Mouse (Mus musculus): Measurements from ENCODE around the gene Ppp1r15b. TPM values are rescaled to one million over a fixed set of nuclear protein-coding genes. Genes with fewer than 3 reads are reported as not detected.

Ppp1r15b gene
- total RNA-seq, 1 experiment, result 97.0 TPM

DNA sequence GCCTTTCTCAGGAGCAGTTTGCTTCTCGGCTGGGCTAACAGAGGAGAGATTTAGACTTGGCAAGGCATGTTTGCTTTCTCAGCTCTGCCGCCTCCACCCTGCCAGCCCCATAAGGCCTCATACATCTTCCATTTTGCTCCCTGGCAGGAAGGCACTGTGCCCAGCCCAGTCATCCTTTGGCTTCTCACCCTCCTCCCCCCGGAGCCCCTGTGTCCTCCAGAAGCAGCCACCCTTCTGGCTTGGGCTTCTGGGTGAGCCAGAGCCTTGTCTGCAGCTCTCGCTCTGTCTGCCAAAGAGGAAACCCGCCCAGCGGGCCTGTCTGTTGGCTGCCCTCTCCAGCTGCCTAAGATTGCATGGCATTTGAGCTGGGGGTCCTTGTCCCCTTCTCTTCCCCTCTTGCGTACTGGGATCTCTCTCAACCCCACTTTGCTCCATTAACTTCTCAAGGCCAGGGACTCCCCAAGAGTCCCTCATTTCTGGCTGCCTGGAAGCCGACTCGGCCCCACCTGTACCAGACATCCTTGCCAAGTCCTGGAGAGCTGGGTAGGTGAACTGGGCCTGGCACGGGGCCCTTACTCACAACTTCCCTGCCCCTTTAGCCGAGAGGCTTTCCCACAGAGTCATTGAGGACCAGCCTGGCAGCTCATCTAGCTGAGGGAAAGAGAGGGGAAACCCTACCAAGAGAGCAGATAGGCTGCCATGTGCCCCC is 47.9 kb downstream of the Ppp1r15b start:
- H3K4me1 ChIP-seq (ENCODE audit: control insufficient read depth in 2 of 2, insufficient read depth in 2 of 2, low read length in 2 of 2, poor library complexity in 1 of 2), result peaks cover 0 to 5% of the 10 kb centered on the region in 2 experiments; a peak in 2 of 4 replicates
- in situ Hi-C loops (cut with MboI; ENCODE audit: low sequenced_read_pairs in 2 of 2, unreplicated experiment in 2 of 2), result loop anchor here in 1 of 2 experiments (10.0 kb wide), 1 partner anchor 176 kb away; the partner anchor contains the start of gene Ren1
- H3K36me3 ChIP-seq (ENCODE audit: control insufficient read depth, insufficient read depth, low read length, poor library complexity, severe bottlenecking), result no peaks in the 10 kb centered on the region
- H3K9ac ChIP-seq (ENCODE audit: insufficient read depth, low read depth, low read length, poor library complexity, severe bottlenecking), result no peak overlapping the region
- no peak overlapping the region for H3K4me3 ChIP-seq (ENCODE audit: insufficient read depth in 1 of 2, low read depth in 1 of 2, low read length in 2 of 2, poor library complexity in 1 of 2, severe bottlenecking in 1 of 2)
- no peak for DNase-seq (ENCODE audit: low read depth, low spot score)
- no peak for TF ChIP-seq ZNF384 (IDR thresholded peaks at IDR 0.05; ENCODE audit: low read depth, low read length)
- H3K27ac ChIP-seq (ENCODE audit: insufficient read depth, low read depth, low read length, poor library complexity, severe bottlenecking), result no peak overlapping the region
- no peaks in the 10 kb centered on the region for H3K9me3 ChIP-seq (ENCODE audit: control insufficient read depth, insufficient read depth, low read depth, low read length)

DNA sequence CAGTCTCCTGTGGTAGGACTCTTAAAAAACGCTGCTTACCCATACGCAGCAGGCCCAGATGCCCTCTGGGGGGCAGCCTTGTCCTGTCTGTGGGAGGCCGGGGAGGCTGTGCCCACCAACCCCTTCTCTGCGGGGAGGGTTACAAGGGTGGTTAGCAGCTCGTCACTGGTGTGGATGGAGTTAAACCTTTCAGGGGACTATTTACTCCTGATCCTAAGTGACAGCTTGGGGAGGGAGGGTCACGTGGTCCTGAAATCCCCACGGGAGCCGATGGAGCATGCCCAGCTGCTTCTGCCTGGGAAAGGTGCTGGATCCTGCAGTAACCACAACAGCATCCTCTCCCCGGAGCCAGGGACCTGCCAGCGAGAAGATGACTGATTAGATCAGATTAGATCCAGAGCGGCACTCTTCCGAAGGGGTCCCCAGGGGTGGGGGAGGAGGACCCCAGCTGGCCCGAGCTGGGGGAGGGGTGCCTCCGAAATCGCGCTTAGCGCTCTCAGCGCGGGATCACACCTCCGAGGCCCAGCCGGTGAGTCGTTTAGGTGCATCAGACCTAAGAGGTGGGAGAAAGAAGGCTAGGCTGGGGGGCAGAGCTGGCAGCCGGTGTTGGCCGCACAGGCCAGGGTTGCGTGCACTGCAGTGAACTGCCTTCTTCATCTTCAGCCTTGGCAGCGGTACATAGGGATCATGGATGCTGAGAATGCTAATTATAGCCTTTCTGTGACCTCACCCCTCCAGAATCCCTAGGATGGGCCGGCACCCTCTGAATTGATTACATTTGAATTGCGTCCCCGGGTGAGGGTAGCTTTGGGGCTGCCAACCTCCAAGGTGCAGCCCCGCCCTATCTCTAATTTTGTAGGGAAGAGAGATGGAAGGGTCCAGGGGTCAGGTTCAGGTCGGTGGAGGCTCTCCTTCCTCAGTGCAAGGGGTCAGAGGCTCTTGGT is 50.4 kb downstream of the Ppp1r15b start:
- peak overlapping the region; percentile 0; the same call in 1 of the 2 replicates for H3K9ac ChIP-seq (ENCODE audit: insufficient read depth, low read depth, low read length, poor library complexity, severe bottlenecking)
- no peaks in the 10 kb centered on the region for H3K36me3 ChIP-seq (ENCODE audit: control insufficient read depth, insufficient read depth, low read length, poor library complexity, severe bottlenecking)
- TF ChIP-seq MAFK (IDR thresholded peaks at IDR 0.05; ENCODE audit: insufficient read depth, low read depth, low read length) (no peak), HCFC1 (IDR thresholded peaks at IDR 0.05; ENCODE audit: borderline replicate concordance, insufficient read depth, low read length) (no peak), ZC3H11A (IDR thresholded peaks at IDR 0.05; ENCODE audit: borderline replicate concordance, low read depth, low read length) (peak; percentile 6; the same call in 1 of the 2 replicates), ZNF384 (IDR thresholded peaks at IDR 0.05; ENCODE audit: low read depth, low read length) (no peak), CHD2 (IDR thresholded peaks at IDR 0.05; ENCODE audit: low read depth, low read length) (0 out of 2 replicates have a peak, but pooled peaks have one; percentile 23)
- no peaks in the 10 kb centered on the region for H3K9me3 ChIP-seq (ENCODE audit: control insufficient read depth, insufficient read depth, low read depth, low read length)
- peak overlapping the region; percentile 55 to 69 for H3K4me3 ChIP-seq (ENCODE audit: insufficient read depth in 1 of 2, low read depth in 1 of 2, low read length in 2 of 2, poor library complexity in 1 of 2, severe bottlenecking in 1 of 2)
- DNase-seq (ENCODE audit: low read depth, low spot score), result no peak
- no peak overlapping the region; the same call in 1 of the 2 replicates for H3K27ac ChIP-seq (ENCODE audit: insufficient read depth, low read depth, low read length, poor library complexity, severe bottlenecking)
- peaks cover 0 to 5% of the 10 kb centered on the region in 2 experiments; a peak in 2 of 4 replicates for H3K4me1 ChIP-seq (ENCODE audit: control insufficient read depth in 2 of 2, insufficient read depth in 2 of 2, low read length in 2 of 2, poor library complexity in 1 of 2)
- in situ Hi-C loops (cut with MboI; ENCODE audit: low sequenced_read_pairs in 2 of 2, unreplicated experiment in 2 of 2), result no loop called here

DNA sequence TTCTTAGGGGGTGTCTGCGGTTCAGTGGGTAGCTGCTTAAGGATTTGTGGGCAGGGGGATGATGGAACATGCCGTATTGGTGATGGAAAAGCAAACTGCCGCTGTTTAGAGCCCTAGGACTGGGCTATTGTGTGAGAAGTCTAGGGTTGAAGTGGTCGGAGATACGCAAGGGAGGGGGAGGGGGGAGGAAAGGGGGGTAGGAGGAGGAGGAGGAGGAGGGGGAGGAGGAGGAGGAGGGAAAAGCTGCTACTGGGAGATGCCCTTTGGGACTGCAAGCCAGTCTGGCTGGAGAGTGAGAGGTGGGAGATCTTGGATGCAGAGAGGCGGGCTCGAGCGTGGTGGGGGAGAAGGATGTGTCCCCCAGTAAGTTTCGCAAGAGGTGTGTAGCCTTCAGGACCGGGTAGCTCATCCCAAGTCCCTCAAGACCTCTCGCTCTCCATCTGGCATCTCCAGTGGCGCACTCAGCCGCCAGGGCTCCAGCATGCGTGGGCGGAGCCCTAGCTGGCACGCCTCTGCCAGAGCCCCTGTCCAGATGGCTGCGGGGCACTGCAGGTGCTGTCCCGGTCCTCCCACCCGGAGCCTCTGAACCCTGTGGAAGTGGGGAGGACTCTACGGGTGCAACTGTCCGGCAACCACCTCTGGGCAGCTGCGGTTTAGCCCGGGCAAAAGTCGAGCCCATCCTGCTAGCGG is 51.2 kb downstream of the Ppp1r15b start:
- no peaks in the 10 kb centered on the region for H3K9me3 ChIP-seq (ENCODE audit: control insufficient read depth, insufficient read depth, low read depth, low read length)
- peaks cover 0 to 5% of the 10 kb centered on the region in 2 experiments; a peak in 2 of 4 replicates for H3K4me1 ChIP-seq (ENCODE audit: control insufficient read depth in 2 of 2, insufficient read depth in 2 of 2, low read length in 2 of 2, poor library complexity in 1 of 2)
- H3K36me3 ChIP-seq (ENCODE audit: control insufficient read depth, insufficient read depth, low read length, poor library complexity, severe bottlenecking), result no peaks in the 10 kb centered on the region
- in situ Hi-C loops (cut with MboI; ENCODE audit: low sequenced_read_pairs in 2 of 2, unreplicated experiment in 2 of 2), result no loop called here
- TF ChIP-seq ZC3H11A (IDR thresholded peaks at IDR 0.05; ENCODE audit: borderline replicate concordance, low read depth, low read length), result no peak
- no peak for TF ChIP-seq MAFK (IDR thresholded peaks at IDR 0.05; ENCODE audit: insufficient read depth, low read depth, low read length)
- no peak for TF ChIP-seq HCFC1 (IDR thresholded peaks at IDR 0.05; ENCODE audit: borderline replicate concordance, insufficient read depth, low read length)
- DNase-seq (ENCODE audit: low read depth, low spot score), result no peak
- H3K27ac ChIP-seq (ENCODE audit: insufficient read depth, low read depth, low read length, poor library complexity, severe bottlenecking), result no peak overlapping the region
- H3K9ac ChIP-seq (ENCODE audit: insufficient read depth, low read depth, low read length, poor library complexity, severe bottlenecking), result peak overlapping the region; percentile 46; the same call in 1 of the 2 replicates
- H3K4me3 ChIP-seq (ENCODE audit: insufficient read depth in 1 of 2, low read depth in 1 of 2, low read length in 2 of 2, poor library complexity in 1 of 2, severe bottlenecking in 1 of 2), result peak overlapping the region; percentile 55 to 69

DNA sequence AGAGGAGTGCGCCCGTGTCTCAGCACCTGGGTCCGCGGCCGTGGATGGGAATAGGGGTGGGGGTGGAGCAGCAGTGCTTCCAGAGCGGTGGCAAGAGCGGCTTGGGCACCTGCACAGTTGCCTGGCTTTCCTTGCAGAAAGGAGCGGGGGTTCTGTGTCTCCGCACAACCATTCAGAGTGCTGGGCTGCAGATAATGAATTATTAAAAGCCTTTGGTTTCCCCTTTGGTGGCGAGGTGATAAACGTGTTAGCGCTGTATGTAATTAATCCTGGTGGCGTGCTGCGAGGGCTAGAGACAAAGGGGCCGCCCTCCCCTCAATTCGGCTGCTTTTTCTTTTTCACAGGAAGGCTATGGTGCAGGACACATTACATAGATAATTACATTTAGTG is 51.8 kb downstream of the Ppp1r15b start:
- Histone ChIP-seq H3K4me1 (ENCODE audit: control insufficient read depth in 2 of 2, insufficient read depth in 2 of 2, low read length in 2 of 2, poor library complexity in 1 of 2) (peaks cover 0 to 3% of the 10 kb centered on the region in 2 experiments; a peak in 2 of 4 replicates), H3K36me3 (ENCODE audit: control insufficient read depth, insufficient read depth, low read length, poor library complexity, severe bottlenecking) (no peaks in the 10 kb centered on the region), H3K27ac (ENCODE audit: insufficient read depth, low read depth, low read length, poor library complexity, severe bottlenecking) (no peak overlapping the region), H3K4me3 (ENCODE audit: insufficient read depth in 1 of 2, low read depth in 1 of 2, low read length in 2 of 2, poor library complexity in 1 of 2, severe bottlenecking in 1 of 2) (peak overlapping the region; percentile 55 to 69), H3K9me3 (ENCODE audit: control insufficient read depth, insufficient read depth, low read depth, low read length) (no peaks in the 10 kb centered on the region), H3K9ac (ENCODE audit: insufficient read depth, low read depth, low read length, poor library complexity, severe bottlenecking) (peak overlapping the region; percentile 46; the same call in 1 of the 2 replicates)
- DNase-seq (ENCODE audit: low read depth, low spot score), result no peak
- TF ChIP-seq HCFC1 (IDR thresholded peaks at IDR 0.05; ENCODE audit: borderline replicate concordance, insufficient read depth, low read length) (no peak), MAFK (IDR thresholded peaks at IDR 0.05; ENCODE audit: insufficient read depth, low read depth, low read length) (no peak), CHD2 (IDR thresholded peaks at IDR 0.05; ENCODE audit: low read depth, low read length) (no peak), ZC3H11A (IDR thresholded peaks at IDR 0.05; ENCODE audit: borderline replicate concordance, low read depth, low read length) (no peak), ZNF384 (IDR thresholded peaks at IDR 0.05; ENCODE audit: low read depth, low read length) (no peak)
- in situ Hi-C loops (cut with MboI; ENCODE audit: low sequenced_read_pairs in 2 of 2, unreplicated experiment in 2 of 2), result no loop called here
